Mouse (Mus musculus) gastrocnemius, adult 8-10 months (tissue): ENCODE measurements around the gene Spag6. TPM values are rescaled to one million over a fixed set of nuclear protein-coding genes. Genes with fewer than 3 reads are reported as not detected.

ENCODE experiments used
- DNase-seq, 2 experiments: peaks; one replicate each; pipeline ENCODE4 v3.0.0; 2022; ENCODE audit warnings: low spot score in 2 of 2
- total RNA-seq, 4 experiments: library from RNA; stranded (reverse); gene quantifications; 2 replicates each; pipeline ENCODE4 v1.2.4; 2022

Spag6 gene
- total RNA-seq, 4 experiments from 2014 or later: 0.85 to 1.6 (median 1.2) TPM

GRCm38 (mm10) chr2:18687671-18688170 is 6.1 kb upstream of the Spag6 start:
- DNase-seq: no peak

GRCm38 (mm10) chr2:18688286-18688685 is 5.5 kb upstream of the Spag6 start:
- DNase-seq: no peak

- DNase-seq: peak; percentile 27 to 29
Measured at GRCm38 (mm10) chr2:18688708-18689063, 5.1 kb upstream of the Spag6 start.

- peak; percentile 10 to 22 for DNase-seq
Measured at GRCm38 (mm10) chr2:18689064-18689921, 4.5 kb upstream of the Spag6 start.

- no peak for DNase-seq
Measured at GRCm38 (mm10) chr2:18690055-18690691, 3.7 kb upstream of the Spag6 start.

GRCm38 (mm10) chr2:18690756-18691155 is 3.1 kb upstream of the Spag6 start:
- no peak for DNase-seq

GRCm38 (mm10) chr2:18692031-18692430 is 1.8 kb upstream of the Spag6 start:
- DNase-seq: no peak

GRCm38 (mm10) chr2:18692548-18692947 is 1.3 kb upstream of the Spag6 start:
- DNase-seq: no peak

GRCm38 (mm10) chr2:18693491-18693870 is 351 bp upstream of the Spag6 start:
- DNase-seq: no peak

GRCm38 (mm10) chr2:18694611-18694950 is 749 bp downstream of the Spag6 start:
- DNase-seq: no peak

GRCm38 (mm10) chr2:18695163-18695562 is 1.3 kb downstream of the Spag6 start:
- DNase-seq: no peak

GRCm38 (mm10) chr2:18695629-18696150 is 1.9 kb downstream of the Spag6 start:
- DNase-seq: no peak

- DNase-seq: no peak
Measured at GRCm38 (mm10) chr2:18697591-18698244, 3.9 kb downstream of the Spag6 start.

GRCm38 (mm10) chr2:18698663-18699385 is 5.0 kb downstream of the Spag6 start:
- no peak for DNase-seq

GRCm38 (mm10) chr2:18699401-18699990 is 5.7 kb downstream of the Spag6 start:
- no peak for DNase-seq

GRCm38 (mm10) chr2:18710356-18710755 is 16.5 kb downstream of the Spag6 start:
- DNase-seq: no peak

- no peak for DNase-seq
Measured at GRCm38 (mm10) chr2:18713071-18713470, 19.2 kb downstream of the Spag6 start.

GRCm38 (mm10) chr2:18714337-18714736 is 20.5 kb downstream of the Spag6 start:
- DNase-seq: no peak

- DNase-seq: no peak
Measured at GRCm38 (mm10) chr2:18718521-18718920, 24.7 kb downstream of the Spag6 start.

- no peak for DNase-seq
Measured at GRCm38 (mm10) chr2:18722208-18722830, 28.5 kb downstream of the Spag6 start.
